Mouse (Mus musculus): ENCODE results near the gene Neurod1.

DNA sequence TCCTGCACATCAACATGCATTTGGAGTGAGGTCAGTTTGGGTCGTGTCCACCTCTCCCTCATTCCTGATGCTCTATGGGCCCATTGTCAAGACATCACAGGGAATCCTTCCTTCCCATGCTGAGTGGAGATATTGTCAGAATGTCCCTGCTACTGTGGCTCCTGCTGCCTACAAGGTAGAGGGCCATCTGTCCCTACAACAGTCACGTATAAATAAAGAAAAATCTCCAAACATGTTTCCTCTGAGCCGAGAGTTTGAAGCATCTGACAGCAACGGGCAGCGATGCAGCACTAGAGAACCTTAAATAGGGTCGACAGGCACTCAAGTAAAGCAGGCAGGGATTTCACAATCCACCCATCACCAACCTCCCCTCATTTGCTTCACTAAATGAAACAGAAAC lies 13.6 kb downstream of the Neurod1 start:
- no peak for TF ChIP-seq POLR2A (IDR thresholded peaks at IDR 0.05; ENCODE audit: low read depth, low read length)
- no peak for TF ChIP-seq CTCF (IDR thresholded peaks at IDR 0.05; ENCODE audit: extremely low read depth, insufficient read length, insufficient replicate concordance, low read depth, low read length)

Data from small intestine, adult 2 months (tissue).